Mouse (Mus musculus) thymus, adult 2 months (tissue): ENCODE data around the gene Cdcp1. TPM values are rescaled to one million over a fixed set of nuclear protein-coding genes. Genes with fewer than 3 reads are reported as not detected.

ENCODE experiments used
- DNase-seq: peaks from one replicate; pipeline ENCODE4 v3.0.0; 2021
- H3K27ac ChIP-seq: fragments of 200-500 bp; 2 replicates; pipeline ENCODE4 v1.5.1; 2012; ENCODE audit warnings: low read length, control low read depth; ENCODE audit not compliant: control insufficient read depth, insufficient read depth
- H3K27me3 ChIP-seq: fragments of 200-500 bp; 2 replicates; pipeline ENCODE4 v1.6.1; 2012; ENCODE audit warnings: mild to moderate bottlenecking, low read length, moderate library complexity, mixed read lengths; ENCODE audit not compliant: control insufficient read depth, insufficient read depth
- H3K36me3 ChIP-seq: fragments of 200-500 bp; 2 replicates; pipeline ENCODE4 v1.6.1; 2012; ENCODE audit warnings: mild to moderate bottlenecking, low read length, moderate library complexity; ENCODE audit not compliant: control insufficient read depth, insufficient read depth
- H3K4me1 ChIP-seq: fragments of 200-500 bp; replicated peaks from 2 replicates; pipeline ENCODE4 v1.6.1; 2012; ENCODE audit warnings: low read length; ENCODE audit not compliant: control insufficient read depth, insufficient read depth
- H3K4me3 ChIP-seq: fragments of 200-500 bp; 2 replicates; pipeline ENCODE4 v1.5.1; 2012; ENCODE audit warnings: mild to moderate bottlenecking, low read length, control low read depth, moderate library complexity; ENCODE audit not compliant: control insufficient read depth, insufficient read depth
- CTCF ChIP-seq: fragments of 200-500 bp; IDR thresholded peaks from 2 replicates; pipeline ENCODE4 v1.5.1; 2012; ENCODE audit warnings: mild to moderate bottlenecking, control low read depth, low read length, moderate library complexity, borderline replicate concordance; ENCODE audit not compliant: control insufficient read depth, poor library complexity, insufficient read depth; ENCODE audit errors: extremely low read depth
- POLR2A ChIP-seq: fragments of 200-500 bp; IDR thresholded peaks from 2 replicates; pipeline ENCODE4 v1.6.1; 2012; ENCODE audit warnings: mild to moderate bottlenecking, low read length, control low read depth, moderate library complexity; ENCODE audit not compliant: control insufficient read depth, poor library complexity, insufficient read depth; ENCODE audit errors: extremely low read depth
- WGBS: fragments of 180-500 bp; shearing (Covaris S2); methylation state at CpG from one replicate; pipeline ENCODE4 v1.1.7; 2018; 5-methylcytosine and 5-hydroxymethylcytosine counted together
- polyA plus RNA-seq: library from polyadenylated mRNA; depleted of rRNA; stranded (reverse); fragments of >200 nt; gene quantifications from 2 replicates; pipeline ENCODE4 v1.2.3, GENCODE M21; 2012

Gene Cdcp1
- polyA plus RNA-seq, 1 experiment, result 10.3 TPM

DNA sequence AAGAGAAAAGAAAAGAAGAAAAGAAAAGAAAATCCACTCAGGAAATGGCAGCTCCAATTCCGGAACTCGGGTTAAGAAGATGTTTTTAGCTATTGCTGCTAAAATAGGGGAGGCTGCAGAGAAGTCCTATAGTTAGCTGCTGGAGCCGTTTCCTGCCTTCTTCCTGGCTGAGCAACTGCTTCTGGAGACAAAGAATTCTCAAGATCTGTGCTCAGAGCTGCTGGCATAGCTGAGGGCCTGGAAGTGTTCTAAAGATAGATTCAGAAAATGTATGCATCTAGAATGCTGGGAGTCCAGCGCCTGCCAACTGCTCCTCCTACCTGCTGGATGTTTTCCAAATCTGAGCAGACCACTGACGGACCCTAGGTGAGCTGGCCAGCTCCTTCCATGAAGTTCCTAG, 4.0 kb upstream of the Cdcp1 start:
- TF ChIP-seq POLR2A (no peak), CTCF (no peak)
- H3K4me1 ChIP-seq, result no peaks in the 10 kb centered on the region
- H3K27ac ChIP-seq, result no peak overlapping the region
- no peak for DNase-seq
- H3K27me3 ChIP-seq, result no peaks in the 10 kb centered on the region; the same call in 1 of the 2 replicates
- no peaks in the 10 kb centered on the region for H3K36me3 ChIP-seq
- 50% methylated on average over 5 of the region's 5 CpGs for WGBS
- no peak overlapping the region for H3K4me3 ChIP-seq

GRCm38 (mm10) chr9:123213371-123213770, 2.5 kb downstream of the Cdcp1 start:
- no peak overlapping the region for H3K4me3 ChIP-seq
- TF ChIP-seq CTCF (no peak), POLR2A (no peak)
- no peaks in the 10 kb centered on the region; the same call in 1 of the 2 replicates for H3K27me3 ChIP-seq
- no peak overlapping the region for H3K27ac ChIP-seq
- H3K36me3 ChIP-seq, result no peaks in the 10 kb centered on the region
- 89% methylated on average over 9 of the region's 9 CpGs for WGBS
- H3K4me1 ChIP-seq, result no peaks in the 10 kb centered on the region
- DNase-seq, result no peak

DNA sequence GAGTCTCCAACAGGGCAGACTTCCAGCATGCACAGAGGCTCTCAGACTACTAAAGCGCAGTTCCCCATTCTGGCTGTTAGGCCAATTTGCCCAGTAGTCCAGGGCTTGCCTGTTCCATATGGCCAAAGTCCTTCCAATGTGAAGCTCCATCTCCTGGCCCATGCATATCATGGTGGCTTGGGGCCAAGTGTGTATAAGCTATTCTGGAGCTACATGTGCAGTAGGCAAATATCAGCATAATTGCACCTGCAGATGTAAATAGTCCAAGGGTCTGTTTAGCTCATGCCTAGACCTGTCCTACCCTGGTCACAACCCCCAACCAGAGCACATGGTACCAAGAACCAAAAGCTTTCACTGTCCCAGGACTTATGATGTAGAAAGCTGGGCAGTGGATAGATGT, 7.9 kb downstream of the Cdcp1 start:
- H3K4me3 ChIP-seq, result no peak overlapping the region
- no peaks in the 10 kb centered on the region for H3K36me3 ChIP-seq
- no peak overlapping the region for H3K27ac ChIP-seq
- no peak for DNase-seq
- 94% methylated on average over 1 of the region's 1 CpGs for WGBS
- H3K27me3 ChIP-seq, result no peaks in the 10 kb centered on the region
- TF ChIP-seq POLR2A, result no peak
- TF ChIP-seq CTCF, result no peak
- H3K4me1 ChIP-seq, result no peaks in the 10 kb centered on the region

- Histone ChIP-seq H3K4me3 (no peak overlapping the region), H3K27me3 (no peaks in the 10 kb centered on the region), H3K36me3 (no peaks in the 10 kb centered on the region), H3K27ac (no peak overlapping the region), H3K4me1 (no peaks in the 10 kb centered on the region)
- WGBS, result 95% methylated on average over 2 of the region's 2 CpGs
- no peak for TF ChIP-seq POLR2A
- no peak for TF ChIP-seq CTCF
- no peak for DNase-seq
These were observed 8.9 kb downstream of the Cdcp1 start for GRCm38 (mm10) chr9:123206948-123207347.

- Histone ChIP-seq H3K4me3 (no peak overlapping the region), H3K36me3 (no peaks in the 10 kb centered on the region), H3K27me3 (no peaks in the 10 kb centered on the region), H3K27ac (no peak overlapping the region), H3K4me1 (no peaks in the 10 kb centered on the region)
- 89% methylated on average over 2 of the region's 2 CpGs for WGBS
- no peak for TF ChIP-seq CTCF
- TF ChIP-seq POLR2A, result no peak
- DNase-seq, result no peak
These were observed 9.3 kb downstream of the Cdcp1 start for GRCm38 (mm10) chr9:123206526-123206925.

DNA sequence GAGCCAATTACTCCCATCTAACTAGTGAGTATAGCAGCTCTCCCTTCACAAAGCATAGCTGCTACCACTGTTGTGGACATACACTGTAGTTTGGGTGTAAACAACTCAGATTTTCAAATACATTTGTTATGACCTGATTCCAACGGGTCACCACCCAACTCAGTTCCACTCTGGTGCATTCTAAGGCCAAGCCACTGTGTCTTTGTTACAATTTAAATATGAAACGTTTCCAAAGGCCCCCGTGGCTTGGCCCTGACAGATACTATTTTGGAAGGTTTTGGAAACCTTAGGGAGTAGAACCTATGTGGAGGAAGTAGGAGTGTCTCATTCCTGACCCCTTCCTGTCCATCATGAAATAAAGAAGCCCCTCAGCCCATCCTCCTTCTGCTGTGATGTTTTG, 15.7 kb downstream of the Cdcp1 start:
- TF ChIP-seq CTCF, result no peak
- TF ChIP-seq POLR2A, result no peak
- DNase-seq, result no peak
- Histone ChIP-seq H3K36me3 (no peaks in the 10 kb centered on the region), H3K4me3 (no peak overlapping the region), H3K27me3 (no peaks in the 10 kb centered on the region), H3K4me1 (no peaks in the 10 kb centered on the region), H3K27ac (no peak overlapping the region)
- 84% methylated on average over 3 of the region's 3 CpGs for WGBS

GRCm38 (mm10) chr9:123188271-123188670, 27.6 kb downstream of the Cdcp1 start:
- Histone ChIP-seq H3K36me3 (no peaks in the 10 kb centered on the region), H3K4me3 (no peak overlapping the region), H3K4me1 (no peaks in the 10 kb centered on the region), H3K27ac (no peak overlapping the region), H3K27me3 (no peaks in the 10 kb centered on the region)
- TF ChIP-seq POLR2A (no peak), CTCF (no peak)
- WGBS, result 66% methylated on average over 2 of the region's 2 CpGs
- no peak for DNase-seq

DNA sequence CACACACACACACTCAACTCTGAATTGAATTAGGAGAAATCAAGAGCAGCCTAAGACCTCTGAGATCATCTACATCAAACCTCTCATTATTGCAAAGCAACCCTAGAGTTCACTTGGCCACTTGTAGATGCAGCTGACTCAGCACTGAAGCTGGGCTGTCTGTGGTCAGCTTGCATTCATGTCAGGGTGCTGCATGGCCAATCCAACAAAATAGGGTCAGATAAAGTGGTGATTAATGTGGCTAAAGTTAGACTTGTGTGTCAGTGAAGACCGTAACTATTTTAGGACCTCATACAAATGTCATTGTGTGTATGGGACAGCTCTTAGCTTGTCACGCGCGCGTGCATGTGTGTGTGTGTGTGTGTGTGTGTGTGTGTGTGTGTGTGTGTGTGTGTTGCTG, 28.2 kb downstream of the Cdcp1 start:
- H3K27me3 ChIP-seq, result no peaks in the 10 kb centered on the region
- TF ChIP-seq CTCF, result no peak
- TF ChIP-seq POLR2A, result no peak
- H3K36me3 ChIP-seq, result no peaks in the 10 kb centered on the region
- over 99% methylated on average over 5 of the region's 5 CpGs for WGBS
- H3K4me3 ChIP-seq, result no peak overlapping the region
- no peak overlapping the region for H3K27ac ChIP-seq
- no peak for DNase-seq
- no peaks in the 10 kb centered on the region for H3K4me1 ChIP-seq
